Mouse (Mus musculus) left cerebral cortex, adult 8-10 months (tissue): ENCODE measurements around the gene Inha. TPM values are rescaled to one million over a fixed set of nuclear protein-coding genes. Genes with fewer than 3 reads are reported as not detected.

Experiments
- DNase-seq, 2 experiments: peaks; one replicate each; pipeline ENCODE4 v3.0.0; 2022; ENCODE audit warnings: low spot score in 2 of 2
- total RNA-seq, 4 experiments: library from RNA; stranded (reverse); gene quantifications; 2 replicates each; pipeline ENCODE4 v1.2.4; 2022

Gene Inha
- total RNA-seq, 4 experiments from 2014 or later: 18.8 to 24.0 (median 21.0) TPM

DNA sequence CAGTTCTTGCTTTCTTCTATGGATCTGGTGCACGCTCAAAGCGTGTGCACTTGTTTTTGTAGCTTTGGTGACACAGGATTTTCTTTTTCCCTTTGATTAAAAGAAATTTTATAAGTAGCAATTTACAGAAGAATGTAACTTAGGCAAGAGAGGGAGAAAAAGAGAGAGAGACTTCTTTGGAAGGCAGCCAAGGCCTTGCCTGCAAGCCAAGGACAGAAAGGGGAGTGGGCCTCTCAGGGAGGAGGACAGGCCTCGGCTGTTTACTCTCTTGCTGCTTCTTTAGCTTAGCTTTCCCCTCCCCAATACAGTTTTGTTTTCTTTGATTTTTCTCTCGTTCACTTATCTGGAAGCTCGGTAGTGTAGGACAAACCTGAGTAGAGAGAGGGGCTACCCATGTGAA lies 12.7 kb downstream of the Inha start:
- no peak for DNase-seq

DNA sequence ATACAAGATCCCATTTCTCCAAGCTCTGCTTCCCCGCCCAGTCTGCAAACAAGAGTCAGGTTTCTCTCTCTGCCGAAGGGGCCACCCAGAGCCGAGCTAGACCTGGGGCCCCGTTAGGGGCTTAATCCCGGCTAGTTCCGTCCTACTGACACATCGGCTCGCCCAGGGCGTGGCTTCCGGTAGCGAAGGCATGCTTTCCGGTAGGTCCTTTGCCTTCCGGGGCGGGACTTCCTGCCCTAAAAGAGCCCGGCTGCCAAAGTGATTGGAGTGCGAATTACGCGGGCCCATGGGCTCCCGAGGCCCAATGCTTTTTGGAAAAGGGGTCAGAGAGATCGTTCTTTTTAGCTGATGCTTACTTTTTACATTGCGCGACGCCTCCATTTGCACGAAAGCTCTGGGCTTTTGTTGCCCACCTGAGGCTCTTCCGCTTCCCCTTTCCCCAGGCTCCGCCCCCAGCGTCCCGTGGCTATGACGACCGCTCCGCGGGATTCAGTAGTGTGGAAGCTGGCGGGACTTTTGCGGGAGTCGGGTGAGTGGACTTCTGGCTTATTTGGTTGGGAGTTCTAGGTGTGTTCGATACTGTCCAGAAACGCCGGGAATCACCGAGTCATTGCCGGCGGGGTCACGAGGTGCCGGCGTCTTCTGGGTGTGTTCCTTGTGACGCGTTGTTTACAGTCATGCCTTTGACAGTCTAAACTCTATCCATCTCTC lies 14.6 kb downstream of the Inha start, which contains the start of gene Stk11ip:
Gene Stk11ip, plus strand, starts transcription at position 209 of the 711 bp plus-strand sequence.
- DNase-seq: peak; percentile 91 to 92

GRCm38 (mm10) chr1:75524679-75525078 lies 17.8 kb downstream of the Inha start:
- DNase-seq: no peak

GRCm38 (mm10) chr1:75530546-75530945 lies 23.7 kb downstream of the Inha start:
- DNase-seq: no peak

DNA sequence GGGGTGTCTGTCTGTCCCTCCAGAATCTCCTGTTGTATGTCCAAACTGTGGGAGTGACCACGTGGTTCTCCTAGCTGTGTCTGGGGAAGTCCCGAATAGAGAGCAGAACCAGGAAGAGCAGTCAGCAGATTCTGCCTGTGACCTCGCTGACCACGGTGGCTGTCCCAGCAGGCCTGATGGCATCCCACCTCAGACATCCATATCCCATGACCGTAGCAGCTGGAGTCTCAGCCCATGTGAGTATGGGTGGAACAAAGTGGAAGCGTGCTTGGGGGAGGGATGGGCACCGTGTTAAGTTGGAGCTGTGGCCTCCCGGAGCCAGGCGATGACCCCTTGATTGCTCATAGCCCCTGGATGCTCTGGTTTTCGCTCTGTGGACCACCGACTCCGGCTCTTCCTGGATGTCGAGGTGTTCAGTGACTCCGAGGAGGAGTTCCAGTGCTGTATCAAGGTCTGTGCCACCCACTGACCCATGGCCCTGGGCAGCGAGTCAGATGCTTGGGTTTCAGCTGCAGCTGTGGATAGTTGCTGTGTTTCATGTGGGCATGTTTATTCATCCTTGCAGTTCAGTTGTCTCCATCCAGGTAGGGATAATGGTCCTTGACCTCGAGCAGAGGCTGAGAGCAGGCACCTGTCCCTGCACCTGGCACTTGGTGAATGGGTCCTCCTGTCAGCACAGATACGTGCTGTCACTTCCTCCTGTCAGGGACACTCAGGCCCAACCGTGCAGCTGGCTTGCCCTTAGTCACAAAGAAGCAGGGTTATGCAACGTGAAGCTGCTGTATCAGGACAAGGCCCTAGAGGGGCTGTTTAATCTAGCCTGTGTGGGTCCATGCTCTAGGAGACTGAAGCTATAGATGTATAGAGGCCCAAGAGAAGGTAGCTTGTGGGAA lies 25.6 kb downstream of the Inha start:
- DNase-seq: no peak

- DNase-seq: no peak
Observed at GRCm38 (mm10) chr1:75533325-75534252, 26.7 kb downstream of the Inha start.

GRCm38 (mm10) chr1:75537587-75537986 lies 30.7 kb downstream of the Inha start:
- DNase-seq: no peak

GRCm38 (mm10) chr1:75538597-75539190 lies 31.8 kb downstream of the Inha start:
- no peak for DNase-seq

GRCm38 (mm10) chr1:75541496-75541895 lies 34.6 kb downstream of the Inha start:
- no peak for DNase-seq

DNA sequence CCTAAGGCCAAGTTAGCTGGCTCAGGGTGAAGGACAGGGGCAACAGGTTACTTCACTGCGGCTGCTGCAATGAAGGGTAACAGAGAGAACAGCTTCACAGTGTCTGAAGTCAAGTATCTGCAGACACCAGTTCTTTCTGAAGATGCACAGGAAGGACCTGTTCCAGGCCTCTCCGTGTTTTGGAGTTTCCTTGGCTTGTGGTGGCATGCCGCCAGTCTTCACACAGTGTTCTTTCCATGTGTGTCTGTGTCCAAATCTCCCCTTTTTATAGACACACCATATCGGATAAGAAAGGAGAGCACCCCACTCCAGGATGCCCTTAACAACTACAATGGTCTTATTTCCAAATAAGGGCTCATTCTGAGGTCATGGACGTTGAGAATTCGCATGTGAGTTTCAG lies 37.5 kb downstream of the Inha start:
- no peak for DNase-seq

DNA sequence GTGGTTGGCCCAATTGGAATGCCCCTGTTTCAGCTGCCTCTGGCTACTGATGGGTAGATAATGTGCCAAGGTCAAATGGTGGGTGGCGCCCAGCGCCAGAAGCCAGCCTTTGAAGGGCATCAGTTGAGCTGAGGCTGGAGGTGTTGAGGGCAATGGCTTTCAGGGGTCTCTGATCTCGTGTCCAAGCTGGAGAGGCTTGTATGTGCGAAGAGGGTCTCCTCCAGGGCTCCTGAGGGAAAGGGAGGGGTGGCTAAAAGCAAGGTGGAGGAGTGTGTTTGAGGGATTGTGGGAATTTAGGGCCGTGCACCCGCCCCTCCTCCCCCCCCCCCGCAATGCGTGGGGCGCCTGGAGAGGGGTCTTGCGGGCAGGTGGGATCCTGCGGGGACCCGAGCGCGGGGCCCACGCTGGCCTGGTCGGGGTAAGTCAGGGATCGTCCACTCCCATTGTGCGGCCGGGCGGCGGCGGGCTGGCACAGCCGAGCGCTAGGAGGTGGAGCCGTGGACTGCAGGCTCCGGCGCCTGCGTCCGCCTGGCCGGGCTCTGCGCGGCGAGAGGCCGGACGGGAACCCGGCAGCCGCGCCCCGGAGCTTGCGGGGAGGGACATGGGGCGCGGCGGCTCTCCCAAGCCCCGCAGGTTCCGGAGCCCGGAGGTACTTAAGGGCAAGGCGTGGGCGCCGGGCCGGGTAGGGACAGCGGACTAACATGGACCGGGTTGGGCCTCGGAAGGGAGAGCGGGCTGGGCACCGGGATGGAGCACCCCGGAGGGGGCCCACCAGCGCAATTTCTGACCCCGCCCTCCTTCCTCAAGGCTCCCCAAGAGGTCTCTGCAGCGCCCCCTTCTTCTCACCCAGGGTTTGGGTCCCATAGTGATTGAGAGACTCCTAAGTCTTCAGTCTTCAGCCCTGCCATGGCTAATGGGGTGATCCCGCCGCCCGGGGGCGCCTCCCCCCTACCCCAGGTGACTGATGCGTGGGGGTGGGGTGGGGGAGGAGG lies 39.4 kb downstream of the Inha start, which contains the start of gene Slc4a3:
Gene Slc4a3, plus strand, starts transcription at position 302 of the 992 bp plus-strand sequence.
- peak in 1 of 2 experiments; percentile 58 for DNase-seq

- no peak for DNase-seq
Observed at GRCm38 (mm10) chr1:75547351-75547750, 40.5 kb downstream of the Inha start.

- DNase-seq: no peak
Observed at GRCm38 (mm10) chr1:75548083-75548482, 41.2 kb downstream of the Inha start.

DNA sequence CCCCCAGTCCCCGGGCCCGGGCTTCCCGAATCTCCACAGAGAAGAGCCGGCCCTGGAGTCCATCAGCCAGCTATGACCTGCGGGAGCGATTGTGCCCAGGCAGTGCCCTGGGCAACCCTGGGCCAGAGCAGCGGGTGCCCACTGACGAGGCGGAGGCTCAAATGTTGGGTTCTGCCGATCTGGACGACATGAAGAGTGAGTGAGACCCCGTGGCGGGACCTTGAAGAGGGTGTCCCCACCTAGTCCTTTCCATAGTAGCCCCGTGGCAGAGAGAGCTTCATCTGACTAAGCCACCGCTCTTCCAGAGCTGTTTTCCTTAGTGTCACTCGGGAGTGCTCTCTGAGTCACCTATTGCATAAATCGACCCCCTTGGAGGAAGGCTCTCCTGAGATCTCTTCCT lies 42.0 kb downstream of the Inha start:
- DNase-seq: no peak

- no peak for DNase-seq
Observed at GRCm38 (mm10) chr1:75549289-75550279, 42.7 kb downstream of the Inha start.

DNA sequence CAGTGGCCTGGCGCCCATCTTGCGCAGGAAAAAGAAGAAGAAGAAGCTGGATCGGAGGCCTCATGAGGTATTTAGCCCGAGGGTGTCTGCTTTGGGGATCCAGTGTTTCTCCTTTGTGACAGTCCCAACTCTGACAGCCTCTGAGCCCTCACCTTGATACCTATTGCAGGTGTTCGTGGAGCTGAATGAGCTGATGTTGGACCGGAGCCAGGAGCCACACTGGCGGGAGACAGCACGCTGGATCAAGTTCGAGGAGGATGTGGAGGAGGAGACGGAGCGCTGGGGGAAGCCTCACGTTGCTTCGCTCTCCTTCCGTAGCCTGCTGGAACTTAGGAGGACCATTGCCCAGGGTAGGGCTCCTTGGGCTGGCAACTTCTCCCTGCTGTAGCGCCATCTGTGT lies 43.7 kb downstream of the Inha start:
- no peak for DNase-seq

DNA sequence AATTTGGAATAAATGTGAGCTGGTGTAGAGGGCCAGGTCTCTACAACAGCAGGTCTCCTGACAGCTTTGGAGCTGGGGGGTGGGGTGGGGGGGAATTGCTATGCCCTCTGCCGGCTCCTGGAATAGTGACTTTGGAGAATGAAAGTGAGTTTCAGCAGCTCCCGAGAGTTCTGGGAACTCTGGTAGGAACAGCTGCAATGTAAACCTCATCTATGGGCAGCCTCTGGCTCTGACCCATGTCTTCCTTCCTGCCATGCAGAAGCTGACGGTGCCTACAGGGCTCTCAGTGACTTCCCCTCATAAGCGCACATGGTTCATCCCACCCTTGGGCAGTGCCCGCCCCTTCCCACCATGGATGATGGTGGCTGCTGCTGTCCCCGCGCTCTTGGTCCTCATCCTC lies 48.8 kb downstream of the Inha start:
- DNase-seq: peak in 1 of 2 experiments; percentile 33

DNA sequence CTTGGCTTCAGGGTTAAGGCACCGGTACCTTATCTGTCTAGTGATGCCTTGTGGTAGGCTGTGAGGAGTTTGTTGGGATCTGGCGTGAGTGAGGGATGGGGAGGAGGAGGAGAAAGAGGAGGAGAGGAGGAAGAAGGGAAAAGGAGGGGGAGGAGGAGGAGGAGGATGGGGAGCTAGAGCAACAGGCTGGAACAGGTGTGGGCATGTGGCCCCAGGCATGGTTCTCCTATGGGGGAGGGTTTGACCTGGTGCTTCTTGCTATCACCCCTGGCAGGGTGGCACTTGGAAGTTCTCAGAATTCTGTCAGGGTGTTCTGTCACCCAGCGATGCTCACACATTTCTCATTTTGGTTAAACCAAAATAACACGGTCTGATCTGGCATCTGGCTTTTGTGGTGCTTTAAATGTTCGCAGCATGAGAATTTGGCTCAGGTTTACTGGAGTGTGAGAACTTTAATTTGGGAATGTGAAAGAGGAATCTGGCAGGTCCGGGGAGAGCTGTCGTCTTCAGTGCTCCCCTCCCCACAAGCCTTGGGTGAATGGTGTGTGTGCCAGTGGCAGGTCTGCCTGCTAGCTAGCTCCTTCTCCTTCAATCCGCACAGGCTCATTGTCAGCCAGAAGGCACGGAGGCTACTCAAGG lies 49.4 kb downstream of the Inha start:
- peak in 1 of 2 experiments; percentile 67 for DNase-seq
